Mouse (Mus musculus): ENCODE results near the gene Exph5.

Exph5 gene

GRCm38 (mm10) chr9:53301269-53301720, at the start of gene Exph5:
Exph5 (plus strand) TSS chr9:53301670.
- peak in 1 of 2 experiments; percentile 19 for DNase-seq (ENCODE audit: low spot score in 2 of 2)

GRCm38 (mm10) chr9:53254368-53254767, 47.1 kb upstream of the Exph5 start:
- peak; percentile 63 to 75 for DNase-seq (ENCODE audit: low spot score in 2 of 2)

- no peak for DNase-seq (ENCODE audit: low spot score in 2 of 2)
Measured at GRCm38 (mm10) chr9:53256690-53257305, 44.7 kb upstream of the Exph5 start.

GRCm38 (mm10) chr9:53257772-53258171, 43.7 kb upstream of the Exph5 start:
- DNase-seq (ENCODE audit: low spot score in 2 of 2) = no peak

GRCm38 (mm10) chr9:53258199-53258598, 43.3 kb upstream of the Exph5 start:
- DNase-seq (ENCODE audit: low spot score in 2 of 2) = no peak

- DNase-seq (ENCODE audit: low spot score in 2 of 2) = no peak
Measured at GRCm38 (mm10) chr9:53264387-53264786, 37.1 kb upstream of the Exph5 start.

- DNase-seq (ENCODE audit: low spot score in 2 of 2) = no peak
Measured at GRCm38 (mm10) chr9:53265589-53265988, 35.9 kb upstream of the Exph5 start.

- DNase-seq (ENCODE audit: low spot score in 2 of 2) = no peak
Measured at GRCm38 (mm10) chr9:53268036-53268435, 33.4 kb upstream of the Exph5 start.

- DNase-seq (ENCODE audit: low spot score in 2 of 2) = no peak
Measured at GRCm38 (mm10) chr9:53268731-53269465, 32.6 kb upstream of the Exph5 start.

GRCm38 (mm10) chr9:53269466-53269755, 32.1 kb upstream of the Exph5 start:
- no peak for DNase-seq (ENCODE audit: low spot score in 2 of 2)

- no peak for DNase-seq (ENCODE audit: low spot score in 2 of 2)
Measured at GRCm38 (mm10) chr9:53271281-53272022, 30.0 kb upstream of the Exph5 start.

GRCm38 (mm10) chr9:53272207-53272606, 29.3 kb upstream of the Exph5 start:
- no peak for DNase-seq (ENCODE audit: low spot score in 2 of 2)

GRCm38 (mm10) chr9:53272714-53273113, 28.8 kb upstream of the Exph5 start:
- no peak for DNase-seq (ENCODE audit: low spot score in 2 of 2)

- no peak for DNase-seq (ENCODE audit: low spot score in 2 of 2)
Measured at GRCm38 (mm10) chr9:53276381-53276780, 25.1 kb upstream of the Exph5 start.

GRCm38 (mm10) chr9:53278997-53279396, 22.5 kb upstream of the Exph5 start:
- no peak for DNase-seq (ENCODE audit: low spot score in 2 of 2)

GRCm38 (mm10) chr9:53286793-53287192, 14.7 kb upstream of the Exph5 start:
- DNase-seq (ENCODE audit: low spot score in 2 of 2) = no peak

- no peak for DNase-seq (ENCODE audit: low spot score in 2 of 2)
Measured at GRCm38 (mm10) chr9:53290006-53290405, 11.5 kb upstream of the Exph5 start.

GRCm38 (mm10) chr9:53292833-53293232, 8.6 kb upstream of the Exph5 start:
- no peak for DNase-seq (ENCODE audit: low spot score in 2 of 2)

GRCm38 (mm10) chr9:53301801-53302311, 386 bp downstream of the Exph5 start:
- no peak for DNase-seq (ENCODE audit: low spot score in 2 of 2)

- DNase-seq (ENCODE audit: low spot score in 2 of 2) = no peak
Measured at GRCm38 (mm10) chr9:53302415-53302814, 945 bp downstream of the Exph5 start.

- no peak for DNase-seq (ENCODE audit: low spot score in 2 of 2)
Measured at GRCm38 (mm10) chr9:53307904-53308303, 6.4 kb downstream of the Exph5 start.

- no peak for DNase-seq (ENCODE audit: low spot score in 2 of 2)
Measured at GRCm38 (mm10) chr9:53312981-53313380, 11.5 kb downstream of the Exph5 start.

All from cerebellum, postnatal 4 days (tissue).